Mouse (Mus musculus) liver, embryonic 15.5 days (tissue): ENCODE data around the gene Clec12a. TPM values are rescaled to one million over a fixed set of nuclear protein-coding genes. Genes with fewer than 3 reads are reported as not detected.

Source experiments
- ATAC-seq: fragments of 200-750 bp; cut with Nextera tagmentation; 2 replicates; pipeline ENCODE4 v1.8.0; 2017; ENCODE audit warnings: moderate number of reproducible peaks, mild to moderate bottlenecking, moderate library complexity; ENCODE audit not compliant: insufficient read depth
- H3K27ac ChIP-seq: fragments of 300-500 bp; sonication (generic); replicated peaks from 2 replicates; pipeline ENCODE4 v1.5.1; 2015; ENCODE audit warnings: mild to moderate bottlenecking, inconsistent platforms
- H3K27me3 ChIP-seq: fragments of 300-500 bp; sonication (generic); 2 replicates; pipeline ENCODE4 v1.6.1; 2015; ENCODE audit warnings: mild to moderate bottlenecking, inconsistent platforms
- H3K36me3 ChIP-seq: fragments of 300-500 bp; sonication (generic); replicated peaks from 2 replicates; pipeline ENCODE4 v1.6.1; 2015; ENCODE audit warnings: moderate library complexity, mild to moderate bottlenecking, inconsistent platforms
- H3K4me1 ChIP-seq: fragments of 300-500 bp; sonication (generic); replicated peaks from 2 replicates; pipeline ENCODE4 v1.6.1; 2015; ENCODE audit warnings: inconsistent platforms
- H3K4me2 ChIP-seq: fragments of 300-500 bp; sonication (generic); 2 replicates; pipeline ENCODE4 v1.6.1; 2015; ENCODE audit warnings: moderate library complexity, mild to moderate bottlenecking, inconsistent platforms
- H3K4me3 ChIP-seq: fragments of 300-500 bp; sonication (generic); replicated peaks from 2 replicates; pipeline ENCODE4 v1.5.1; 2015; ENCODE audit warnings: mild to moderate bottlenecking, inconsistent platforms
- H3K9ac ChIP-seq: fragments of 300-500 bp; sonication (generic); 2 replicates; pipeline ENCODE4 v1.6.1; 2015; ENCODE audit warnings: moderate library complexity, mild to moderate bottlenecking, inconsistent platforms
- H3K9me3 ChIP-seq: fragments of 300-500 bp; sonication (generic); replicated peaks from 2 replicates; pipeline ENCODE4 v1.6.1; 2016; ENCODE audit warnings: inconsistent platforms
- WGBS: fragments of 180-500 bp; shearing (Covaris S2); methylation state at CpG from one replicate; pipeline ENCODE4 v1.1.7; 2015; ENCODE audit warnings: mixed read lengths; ENCODE audit not compliant: insufficient replicate concordance; 5-methylcytosine and 5-hydroxymethylcytosine counted together
- polyA plus RNA-seq: library from polyadenylated mRNA; unstranded; fragments of >200 nt; fragmentation: Nextera tagmentation; extraction: Ambion mirVana; gene quantifications from 2 replicates; pipeline ENCODE4 v1.2.1, GENCODE M21; 2015

The Clec12a gene
- polyA plus RNA-seq, 1 experiment from 2014 or later, result 14.5 TPM

GRCm38 (mm10) chr6:129337751-129338150, 4.7 kb upstream of the Clec12a start:
- Histone ChIP-seq H3K9ac (no peak overlapping the region), H3K4me2 (no peak overlapping the region), H3K27me3 (no peaks in the 10 kb centered on the region), H3K4me1 (no peaks in the 10 kb centered on the region), H3K9me3 (no peaks in the 10 kb centered on the region), H3K27ac (no peak overlapping the region), H3K36me3 (no peaks in the 10 kb centered on the region), H3K4me3 (no peak overlapping the region)
- 23% methylated on average over 1 of the region's 1 CpGs for WGBS
- no peak for ATAC-seq

- Histone ChIP-seq H3K4me3 (no peak overlapping the region), H3K27me3 (no peaks in the 10 kb centered on the region), H3K4me1 (no peaks in the 10 kb centered on the region), H3K27ac (0 out of 2 replicates have a peak overlapping the region, but pooled peaks have one; percentile 31), H3K36me3 (no peaks in the 10 kb centered on the region), H3K9me3 (no peaks in the 10 kb centered on the region), H3K4me2 (no peak overlapping the region), H3K9ac (no peak overlapping the region)
- no peak for ATAC-seq
- WGBS, result 31% methylated on average over 3 of the region's 3 CpGs
These were observed 1.9 kb downstream of the Clec12a start for GRCm38 (mm10) chr6:129344408-129344807.

- ATAC-seq, result peak; percentile 71
- 0 out of 2 replicates have a peak overlapping the region, but pooled peaks have one; percentile 2 for H3K4me3 ChIP-seq
- H3K27me3 ChIP-seq, result no peaks in the 10 kb centered on the region
- 25% methylated on average over 4 of the region's 4 CpGs for WGBS
- 0 out of 2 replicates have a peak overlapping the region, but pooled peaks have one; percentile 11 for H3K4me2 ChIP-seq
- H3K4me1 ChIP-seq, result no peaks in the 10 kb centered on the region
- no peaks in the 10 kb centered on the region for H3K36me3 ChIP-seq
- H3K9me3 ChIP-seq, result no peaks in the 10 kb centered on the region
- H3K9ac ChIP-seq, result no peak overlapping the region
- H3K27ac ChIP-seq, result peak overlapping the region; percentile 31
These were observed 7.2 kb downstream of the Clec12a start for GRCm38 (mm10) chr6:129349524-129350352.

GRCm38 (mm10) chr6:129351091-129351490, 8.6 kb downstream of the Clec12a start:
- peak overlapping the region; percentile 25 for H3K4me3 ChIP-seq

GRCm38 (mm10) chr6:129355774-129356173, 13.3 kb downstream of the Clec12a start:
- Histone ChIP-seq H3K36me3 (no peaks in the 10 kb centered on the region), H3K4me1 (no peaks in the 10 kb centered on the region), H3K4me2 (no peak overlapping the region), H3K4me3 (no peak overlapping the region), H3K9ac (no peak overlapping the region), H3K9me3 (no peaks in the 10 kb centered on the region), H3K27me3 (no peaks in the 10 kb centered on the region), H3K27ac (no peak overlapping the region)
- no peak for ATAC-seq
- 73% methylated on average over 2 of the region's 2 CpGs for WGBS

More at GRCm38 (mm10) chr6:129351091-129351490, 8.6 kb downstream of the Clec12a start:
- Histone ChIP-seq H3K27me3 (no peaks in the 10 kb centered on the region), H3K4me1 (no peaks in the 10 kb centered on the region), H3K9me3 (no peaks in the 10 kb centered on the region), H3K4me2 (no peak overlapping the region), H3K36me3 (no peaks in the 10 kb centered on the region), H3K27ac (peak overlapping the region; percentile 29; the same call in 1 of the 2 replicates), H3K9ac (no peak overlapping the region)
- ATAC-seq, result no peak
- WGBS, result 79% methylated on average over 3 of the region's 3 CpGs

GRCm38 (mm10) chr6:129356430-129356829, 13.9 kb downstream of the Clec12a start:
- no peak overlapping the region for H3K9ac ChIP-seq
- no peaks in the 10 kb centered on the region for H3K4me1 ChIP-seq
- no peak overlapping the region for H3K4me2 ChIP-seq
- H3K27me3 ChIP-seq, result no peaks in the 10 kb centered on the region
- H3K27ac ChIP-seq, result no peak overlapping the region
- H3K36me3 ChIP-seq, result no peaks in the 10 kb centered on the region
- H3K4me3 ChIP-seq, result no peak overlapping the region
- H3K9me3 ChIP-seq, result no peaks in the 10 kb centered on the region
- no peak for ATAC-seq

GRCm38 (mm10) chr6:129359515-129359914, 17.0 kb downstream of the Clec12a start:
- H3K9me3 ChIP-seq, result no peaks in the 10 kb centered on the region
- no peak overlapping the region for H3K27ac ChIP-seq
- no peak overlapping the region for H3K4me3 ChIP-seq
- no peaks in the 10 kb centered on the region for H3K27me3 ChIP-seq
- H3K9ac ChIP-seq, result no peak overlapping the region
- H3K4me2 ChIP-seq, result no peak overlapping the region
- no peaks in the 10 kb centered on the region for H3K36me3 ChIP-seq
- H3K4me1 ChIP-seq, result peaks cover 5% of the 10 kb centered on the region; the same call in 1 of the 2 replicates
- ATAC-seq, result no peak
- 64% methylated on average over 2 of the region's 2 CpGs for WGBS

GRCm38 (mm10) chr6:129363942-129364341, 21.5 kb downstream of the Clec12a start:
- no peak for ATAC-seq
- no peaks in the 10 kb centered on the region for H3K9me3 ChIP-seq
- 41% methylated on average over 1 of the region's 1 CpGs for WGBS
- no peak overlapping the region for H3K4me2 ChIP-seq
- H3K4me1 ChIP-seq, result peaks cover 5% of the 10 kb centered on the region; the same call in 1 of the 2 replicates
- no peak overlapping the region for H3K27ac ChIP-seq
- H3K27me3 ChIP-seq, result no peaks in the 10 kb centered on the region
- H3K36me3 ChIP-seq, result no peaks in the 10 kb centered on the region
- no peak overlapping the region for H3K9ac ChIP-seq
- no peak overlapping the region for H3K4me3 ChIP-seq

GRCm38 (mm10) chr6:129365959-129366359, 23.5 kb downstream of the Clec12a start:
- Histone ChIP-seq H3K4me3 (no peak overlapping the region), H3K4me2 (no peak overlapping the region), H3K9me3 (no peaks in the 10 kb centered on the region), H3K4me1 (peaks cover 5% of the 10 kb centered on the region; the same call in 1 of the 2 replicates), H3K9ac (no peak overlapping the region), H3K36me3 (no peaks in the 10 kb centered on the region), H3K27me3 (no peaks in the 10 kb centered on the region), H3K27ac (no peak overlapping the region)
- 8% methylated on average over 6 of the region's 6 CpGs for WGBS
- no peak for ATAC-seq

- 56% methylated on average over 7 of the region's 7 CpGs for WGBS
These were observed 27.1 kb downstream of the Clec12a start for GRCm38 (mm10) chr6:129369374-129370132.

GRCm38 (mm10) chr6:129374937-129375471, 32.5 kb downstream of the Clec12a start:
- no peaks in the 10 kb centered on the region for H3K27me3 ChIP-seq
- WGBS, result 26% methylated on average over 2 of the region's 2 CpGs

More at GRCm38 (mm10) chr6:129369374-129370132, 27.1 kb downstream of the Clec12a start:
- Histone ChIP-seq H3K27me3 (no peaks in the 10 kb centered on the region), H3K4me1 (no peaks in the 10 kb centered on the region), H3K9ac (no peak overlapping the region), H3K4me2 (no peak overlapping the region), H3K4me3 (no peak overlapping the region), H3K27ac (no peak overlapping the region), H3K36me3 (no peaks in the 10 kb centered on the region), H3K9me3 (no peaks in the 10 kb centered on the region)
- ATAC-seq, result no peak

More at GRCm38 (mm10) chr6:129374937-129375471, 32.5 kb downstream of the Clec12a start:
- no peak for ATAC-seq
- H3K9ac ChIP-seq, result no peak overlapping the region
- no peaks in the 10 kb centered on the region for H3K36me3 ChIP-seq
- no peaks in the 10 kb centered on the region for H3K4me1 ChIP-seq
- no peak overlapping the region for H3K4me3 ChIP-seq
- H3K9me3 ChIP-seq, result no peaks in the 10 kb centered on the region
- H3K27ac ChIP-seq, result no peak overlapping the region
- no peak overlapping the region for H3K4me2 ChIP-seq
